Mouse (Mus musculus) MEL (cell line): ENCODE results near the gene Iqcf1. TPM values are rescaled to one million over a fixed set of nuclear protein-coding genes. Genes with fewer than 3 reads are reported as not detected.

Experiments used
- DNase-seq: peaks from one replicate; pipeline ENCODE4 v3.0.0; 2011; ENCODE audit warnings: low read depth, low spot score
- H3K27ac ChIP-seq: 2 replicates; pipeline ENCODE4 v1.5.1; 2012; ENCODE audit warnings: low read depth, mild to moderate bottlenecking, control low read depth, low read length, moderate library complexity; ENCODE audit not compliant: control insufficient read depth
- H3K27me3 ChIP-seq, 2 experiments: fragments of 150-350 bp in 1 of 2; sonication (generic) in 1 of 2; 2 replicates each; pipeline ENCODE4 v1.6.1; 2012; ENCODE audit warnings: low read length in 2 of 2, mild to moderate bottlenecking in 2 of 2, improper control_type of control experiment in 1 of 2, moderate library complexity in 1 of 2; ENCODE audit not compliant: insufficient read depth in 2 of 2, control insufficient read depth in 1 of 2
- H3K36me3 ChIP-seq, 2 experiments: 2 replicates each; pipeline ENCODE4 v1.6.1; 2012 to 2014; ENCODE audit warnings: low read length in 2 of 2, improper control_type of control experiment in 1 of 2, inconsistent platforms in 1 of 2, mild to moderate bottlenecking in 1 of 2; ENCODE audit not compliant: insufficient read depth in 2 of 2, control insufficient read depth in 1 of 2
- H3K4me1 ChIP-seq, 2 experiments: fragments of 150-350 bp in 1 of 2; sonication (generic) in 1 of 2; 2 replicates each; pipeline ENCODE4 v1.6.1; 2012; ENCODE audit warnings: low read length in 2 of 2, improper control_type of control experiment in 1 of 2, mild to moderate bottlenecking in 1 of 2; ENCODE audit not compliant: insufficient read depth in 2 of 2, control insufficient read depth in 1 of 2
- H3K4me3 ChIP-seq, 2 experiments: fragments of 150-350 bp in 1 of 2; sonication (generic) in 1 of 2; 2 replicates each; pipeline ENCODE4 v1.5.1; 2012; ENCODE audit warnings: low read depth in 2 of 2, low read length in 2 of 2, mild to moderate bottlenecking in 2 of 2, moderate library complexity in 2 of 2, control low read depth in 1 of 2, improper control_type of control experiment in 1 of 2; ENCODE audit not compliant: control insufficient read depth in 1 of 2, insufficient read depth in 1 of 2
- H3K79me2 ChIP-seq: 2 replicates; pipeline ENCODE4 v1.6.1; 2012; ENCODE audit warnings: mild to moderate bottlenecking, low read length, moderate library complexity; ENCODE audit not compliant: control insufficient read depth, poor library complexity, insufficient read depth
- H3K9ac ChIP-seq: 2 replicates; pipeline ENCODE4 v1.6.1; 2012; ENCODE audit warnings: low read depth, mild to moderate bottlenecking, control low read depth, low read length, moderate library complexity; ENCODE audit not compliant: control insufficient read depth, poor library complexity, severe bottlenecking
- H3K9me3 ChIP-seq: fragments of 150-350 bp; sonication (generic); replicated peaks from 2 replicates; pipeline ENCODE4 v1.6.1; 2012; ENCODE audit warnings: mild to moderate bottlenecking, low read length, improper control_type of control experiment, moderate library complexity; ENCODE audit not compliant: insufficient read depth
- CHD1 ChIP-seq: IDR thresholded peaks from 2 replicates; pipeline ENCODE4 v1.6.1; 2012; ENCODE audit warnings: low read depth, mild to moderate bottlenecking, inconsistent platforms, low read length, improper control_type of control experiment
- CTCF ChIP-seq, 3 experiments: IDR thresholded peaks in 2 of 3; conservative IDR thresholded peaks in 1 of 3; 2 replicates each; pipeline ENCODE4 v1.5.1; 2011 to 2012; ENCODE audit warnings: low read length in 3 of 3, low read depth in 2 of 3, mild to moderate bottlenecking in 2 of 3, improper control_type of control experiment in 1 of 3, inconsistent platforms in 1 of 3, mixed read lengths in 1 of 3, moderate library complexity in 1 of 3; ENCODE audit not compliant: control insufficient read depth in 1 of 3, insufficient read depth in 1 of 3, poor library complexity in 1 of 3, severe bottlenecking in 1 of 3
- ETS1 ChIP-seq: IDR thresholded peaks from 2 replicates; pipeline ENCODE4 v1.6.1; 2012; ENCODE audit warnings: low read depth, mild to moderate bottlenecking, inconsistent platforms, low read length, improper control_type of control experiment, moderate library complexity
- GABPA ChIP-seq: IDR thresholded peaks from 2 replicates; pipeline ENCODE4 v1.6.1; 2012; ENCODE audit warnings: low read depth, mild to moderate bottlenecking, inconsistent platforms, low read length, improper control_type of control experiment, moderate library complexity
- MAX ChIP-seq: IDR thresholded peaks from 2 replicates; pipeline ENCODE4 v1.6.1; 2011; ENCODE audit warnings: low read length, improper control_type of control experiment
- NELFE ChIP-seq: IDR thresholded peaks from 2 replicates; pipeline ENCODE4 v1.6.1; 2011; ENCODE audit warnings: low read depth, low read length, improper control_type of control experiment
- POLR2A ChIP-seq, 2 experiments: IDR thresholded peaks; 2 replicates each; pipeline ENCODE4 v1.6.1; 2011 to 2012; ENCODE audit warnings: low read length in 2 of 2, mild to moderate bottlenecking in 2 of 2, control low read depth in 1 of 2, improper control_type of control experiment in 1 of 2, low read depth in 1 of 2, moderate library complexity in 1 of 2; ENCODE audit not compliant: control insufficient read depth in 1 of 2, insufficient read depth in 1 of 2, poor library complexity in 1 of 2
- POLR2AphosphoS2 ChIP-seq: IDR thresholded peaks from 2 replicates; pipeline ENCODE4 v1.6.1; 2011; ENCODE audit warnings: low read length, improper control_type of control experiment
- RCOR1 ChIP-seq: IDR thresholded peaks from 2 replicates; pipeline ENCODE4 v1.6.1; 2012; ENCODE audit warnings: low read depth, mild to moderate bottlenecking, inconsistent platforms, low read length, improper control_type of control experiment
- SIN3A ChIP-seq: IDR thresholded peaks from 2 replicates; pipeline ENCODE4 v1.6.1; 2012; ENCODE audit warnings: low read length, improper control_type of control experiment, inconsistent platforms
- TAL1 ChIP-seq: IDR thresholded peaks from 2 replicates; pipeline ENCODE4 v1.6.1; 2012; ENCODE audit warnings: mild to moderate bottlenecking, inconsistent platforms, low read length, moderate library complexity, mixed read lengths
- TBP ChIP-seq: IDR thresholded peaks from 2 replicates; pipeline ENCODE4 v1.8.0; 2011; ENCODE audit warnings: low read depth, low read length, improper control_type of control experiment
- TCF12 ChIP-seq: IDR thresholded peaks from 2 replicates; pipeline ENCODE4 v1.6.1; 2014; ENCODE audit warnings: low read depth, mild to moderate bottlenecking, inconsistent platforms, low read length, improper control_type of control experiment, moderate library complexity
- USF1 ChIP-seq: IDR thresholded peaks from 2 replicates; pipeline ENCODE4 v1.6.1; 2014; ENCODE audit warnings: low read depth, mild to moderate bottlenecking, inconsistent platforms, low read length, improper control_type of control experiment, moderate library complexity
- USF2 ChIP-seq, 2 experiments: IDR thresholded peaks; 2 replicates each; pipeline ENCODE4 v1.6.1; 2011 to 2012; ENCODE audit warnings: improper control_type of control experiment in 2 of 2, low read length in 2 of 2, borderline replicate concordance in 1 of 2, inconsistent platforms in 1 of 2, low read depth in 1 of 2, mild to moderate bottlenecking in 1 of 2; ENCODE audit not compliant: insufficient read depth in 1 of 2
- ZC3H11A ChIP-seq: IDR thresholded peaks from 2 replicates; pipeline ENCODE4 v1.6.1; 2012; ENCODE audit warnings: low read depth, mild to moderate bottlenecking, inconsistent platforms, low read length, improper control_type of control experiment
- ZKSCAN1 ChIP-seq: IDR thresholded peaks from 2 replicates; pipeline ENCODE4 v1.6.1; 2012; ENCODE audit warnings: low read depth, mild to moderate bottlenecking, inconsistent platforms, low read length, improper control_type of control experiment, moderate library complexity
- polyA plus RNA-seq, 2 experiments: library from polyadenylated mRNA; stranded (reverse) in 1 of 2; unstranded in 1 of 2; fragments of >175 nt in 1 of 2; fragments of >200 nt in 1 of 2; gene quantifications; 2 replicates each; pipeline versions ENCODE4 v1.2.1 to v1.2.4; 2012; ENCODE audit warnings: low replicate concordance in 2 of 2, low read depth in 1 of 2; ENCODE audit not compliant: insufficient read length in 2 of 2, insufficient read depth in 1 of 2, missing spikeins in 1 of 2
- total RNA-seq: library from RNA; depleted of rRNA; stranded (reverse); fragments of 300-350 nt; gene quantifications from 2 replicates; pipeline ENCODE4 v1.2.3, GENCODE M21; 2012

Gene Iqcf1
- total and polyA plus RNA-seq, 3 experiments, result 0.52 TPM; not detected in 2

GRCm38 (mm10) chr9:106461026-106461415 lies 38.7 kb upstream of the Iqcf1 start:
- Histone ChIP-seq H3K79me2 (no peaks in the 10 kb centered on the region), H3K9ac (no peak overlapping the region), H3K27me3 (no peaks in the 10 kb centered on the region), H3K4me3 (no peak overlapping the region), H3K4me1 (no peaks in the 10 kb centered on the region), H3K27ac (no peak overlapping the region), H3K36me3 (no peaks in the 10 kb centered on the region), H3K9me3 (no peaks in the 10 kb centered on the region)
- DNase-seq, result no peak
- TF ChIP-seq TAL1 (no peak), GABPA (no peak), CTCF (IDR thresholded peaks at IDR 0.05 in 2 of 3, conservative IDR thresholded peaks at IDR 0.05 in 1 of 3; ENCODE audit: control insufficient read depth in 1 of 3, insufficient read depth in 1 of 3, low read depth in 2 of 3, low read length in 3 of 3, poor library complexity in 1 of 3, severe bottlenecking in 1 of 3) (no peak)

GRCm38 (mm10) chr9:106461641-106462429 lies 37.9 kb upstream of the Iqcf1 start:
- no peak overlapping the region for H3K27ac ChIP-seq
- no peaks in the 10 kb centered on the region for H3K36me3 ChIP-seq

GRCm38 (mm10) chr9:106462430-106462800 lies 37.4 kb upstream of the Iqcf1 start:
- Histone ChIP-seq H3K79me2 (no peaks in the 10 kb centered on the region), H3K27ac (no peak overlapping the region), H3K9ac (no peak overlapping the region), H3K4me3 (no peak overlapping the region), H3K9me3 (no peaks in the 10 kb centered on the region), H3K4me1 (no peaks in the 10 kb centered on the region), H3K36me3 (no peaks in the 10 kb centered on the region), H3K27me3 (no peaks in the 10 kb centered on the region)
- no peak for DNase-seq
- TF ChIP-seq ZKSCAN1, result no peak

More at GRCm38 (mm10) chr9:106461641-106462429, 37.9 kb upstream of the Iqcf1 start:
- H3K9ac ChIP-seq, result no peak overlapping the region
- no peaks in the 10 kb centered on the region for H3K9me3 ChIP-seq
- TF ChIP-seq USF2 (IDR thresholded peaks at IDR 0.05; ENCODE audit: borderline replicate concordance in 1 of 2, insufficient read depth in 1 of 2, low read depth in 1 of 2, low read length in 2 of 2) (no peak), TAL1 (no peak), POLR2AphosphoS2 (no peak), TBP (no peak), CHD1 (no peak), TCF12 (no peak), SIN3A (no peak), RCOR1 (no peak), MAX (no peak), ETS1 (no peak), NELFE (no peak), USF1 (no peak), ZC3H11A (no peak), POLR2A (IDR thresholded peaks at IDR 0.05; ENCODE audit: control insufficient read depth in 1 of 2, insufficient read depth in 1 of 2, low read depth in 1 of 2, low read length in 2 of 2, poor library complexity in 1 of 2) (no peak)
- no peaks in the 10 kb centered on the region for H3K4me1 ChIP-seq
- H3K4me3 ChIP-seq, result no peak overlapping the region
- no peaks in the 10 kb centered on the region for H3K79me2 ChIP-seq
- no peaks in the 10 kb centered on the region for H3K27me3 ChIP-seq
- DNase-seq, result no peak
